In genomic region chr19:60709193-60709900, GRCm38 (mm10) we compare ENCODE assay signal across 20 mouse cellular contexts. TPM values are rescaled to one million over a fixed set of nuclear protein-coding genes. Genes with fewer than 3 reads are reported as not detected.
DNase-seq lines count a peak whose midpoint lies in the region; ATAC-seq lines count a peak whose summit lies in the region.
"Had no signal": no experiment of that assay in that cellular context is flagged by ENCODE, and none has a peak within 500 bp of the region (broad histone marks: within the 10 kb centered on the region; RNA-seq: fewer than 3 reads in every experiment).

No protein-coding gene starts in this region.

- DNase-seq in spleen, adult 12 weeks (ENCODE audit: low spot score): peak; percentile 7
- no peak for DNase-seq in spleen, adult 18-20 months
- DNase-seq in liver: peak; percentile 51
- DNase-seq in kidney, postnatal 25 days: no peak
- DNase-seq in cerebellum, adult 8-10 months: no peak
- DNase-seq: adrenal gland, postnatal 25 days; B cell, adult 2 months; cerebellum, postnatal 14 days; embryo, embryonic 11 days; left cerebral cortex, postnatal 4 days; lung, adult 2 months; lung, postnatal 4 days; thymus, postnatal 4 days had no signal

- H3K27ac ChIP-seq in forebrain, embryonic 15.5 days (replicated peaks): no peak overlapping the region
- H3K27ac ChIP-seq: heart, embryonic 13.5 days; kidney, embryonic 15.5 days; midbrain, embryonic 13.5 days had no signal

- no peak overlapping the region for H3K9ac ChIP-seq in forebrain, embryonic 15.5 days (replicated peaks)
- H3K9ac ChIP-seq: heart, embryonic 13.5 days; kidney, embryonic 15.5 days; midbrain, embryonic 13.5 days had no signal

- no peaks in the 10 kb centered on the region for H3K36me3 ChIP-seq in forebrain, embryonic 15.5 days
- H3K36me3 ChIP-seq: heart, embryonic 13.5 days; kidney, embryonic 15.5 days; midbrain, embryonic 13.5 days had no signal

- WGBS in forebrain, embryonic 15.5 days: 81% methylated on average over 4 of the region's 4 CpGs

- no peaks in the 10 kb centered on the region for H3K4me1 ChIP-seq in forebrain, embryonic 15.5 days
- H3K4me1 ChIP-seq: heart, embryonic 13.5 days; kidney, embryonic 15.5 days; midbrain, embryonic 13.5 days had no signal

- no peak overlapping the region for H3K4me2 ChIP-seq in forebrain, embryonic 15.5 days (replicated peaks)
- H3K4me2 ChIP-seq: heart, embryonic 13.5 days; kidney, embryonic 15.5 days; midbrain, embryonic 13.5 days had no signal

- no peaks in the 10 kb centered on the region for H3K27me3 ChIP-seq in forebrain, embryonic 15.5 days
- H3K27me3 ChIP-seq: heart, embryonic 13.5 days; kidney, embryonic 15.5 days; midbrain, embryonic 13.5 days had no signal

- no peak overlapping the region for H3K4me3 ChIP-seq in forebrain, embryonic 15.5 days
- H3K4me3 ChIP-seq: heart, embryonic 13.5 days; kidney, embryonic 15.5 days; midbrain, embryonic 13.5 days had no signal

- no peaks in the 10 kb centered on the region for H3K9me3 ChIP-seq in forebrain, embryonic 15.5 days
- H3K9me3 ChIP-seq: heart, embryonic 13.5 days; kidney, embryonic 15.5 days; midbrain, embryonic 13.5 days had no signal

- ATAC-seq in megakaryocyte progenitor cell, adult 5-6 weeks (replicated peaks; ENCODE audit: poor library complexity): peak; percentile 57
- no peak for ATAC-seq in forebrain, embryonic 15.5 days (replicated peaks)
- ATAC-seq: forebrain, embryonic 16.5 days; inflammation-experienced regulatory T-cells, adult 6 months; midbrain, embryonic 13.5 days had no signal

RNA-seq across cellular contexts. Expression of gene Nanos1, which starts 46.4 kb away (rescaled TPM):
- 1.7 and 2.0 TPM in 2 replicates for total RNA-seq in megakaryocyte progenitor cell, adult 5-6 weeks (2015)
- 0.62 and 0.74 TPM in 2 replicates for total RNA-seq in megakaryocyte progenitor cell, adult 5-6 weeks (2017)
- 11.7 and 13.5 TPM in 2 replicates for polyA plus RNA-seq in forebrain, embryonic 15.5 days (2015; fragmentation: Nextera tagmentation; extraction: Ambion mirVana)

Comparison
In these comparisons a context has a peak if more than half of its experiments do, and no peak if none do; other contexts are left out.
1. DNase-seq: peak in spleen, adult 12 weeks (single experiment) and liver (single experiment); none in spleen, adult 18-20 months (0 of 2), kidney, postnatal 25 days (0 of 2) and cerebellum, adult 8-10 months (single experiment).